Mouse (Mus musculus) brain, adult 2 months (tissue): ENCODE measurements around the gene Cd200.
A peak's percentile ranks its signal among the peaks of the same experiment; 100 is the strongest.
"Not testable (repeated sequence)": the region's sequence is repeated elsewhere in the genome, so short reads cannot be mapped to it uniquely, and the experiment has no call there.

Source experiments
- DNase-seq: peaks from one replicate; pipeline ENCODE4 v3.0.0; 2011; ENCODE audit warnings: low read depth, low spot score

The Cd200 gene

DNA sequence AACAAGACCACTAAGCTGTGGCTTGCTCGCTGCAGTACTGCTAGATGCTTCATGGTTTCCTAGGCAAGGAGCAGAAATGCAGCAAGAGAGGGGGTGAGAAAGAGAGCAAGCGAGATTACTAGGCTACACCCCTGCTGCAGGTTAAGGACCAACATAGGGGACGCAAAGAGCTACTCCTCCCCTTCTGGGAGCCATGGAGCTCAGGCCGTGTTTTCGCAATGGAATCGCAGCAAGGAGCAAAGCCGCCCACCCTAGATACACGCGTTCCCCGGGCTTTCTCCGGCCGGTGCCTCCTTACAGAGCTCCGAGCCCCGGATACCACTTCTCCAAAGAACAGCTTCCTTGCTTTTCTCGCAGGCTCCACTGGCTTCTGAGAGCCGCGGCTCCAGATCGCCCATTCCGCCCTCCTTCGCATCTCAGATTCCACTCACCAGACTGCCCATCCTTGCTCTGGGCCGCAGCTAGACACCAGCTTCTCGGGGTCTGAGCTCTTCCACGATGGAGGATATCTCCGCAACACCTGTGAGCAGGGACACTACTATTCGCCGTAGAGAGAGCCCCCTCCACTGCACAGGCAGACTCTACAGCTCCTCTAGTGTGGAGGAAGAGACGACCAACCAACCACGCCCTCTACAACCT lies at the start of gene Cd200:
Gene Cd200, minus strand, starts transcription at position 629 of the 639 bp plus-strand sequence.
- peak; percentile 86 for DNase-seq

DNA sequence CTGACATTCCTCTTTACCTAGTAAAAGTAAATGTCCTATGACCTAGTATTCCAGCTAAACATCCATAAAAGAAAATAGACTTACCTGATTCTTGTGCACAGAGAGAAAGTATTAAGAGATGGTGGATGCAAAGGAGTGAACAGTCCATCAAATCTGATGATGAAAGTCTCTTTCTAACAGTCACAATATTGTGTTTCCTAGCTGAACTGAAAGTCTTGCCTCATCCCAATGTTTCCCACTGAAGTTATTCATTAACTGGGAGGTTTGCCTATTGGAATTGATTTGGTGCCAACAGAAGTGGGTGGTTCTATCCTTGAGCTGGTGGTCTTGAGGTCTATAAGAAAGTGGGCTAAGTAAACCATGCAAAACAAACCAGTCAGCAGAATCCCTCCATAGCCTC lies 45.9 kb upstream of the Cd200 start:
- DNase-seq, result no peak

DNA sequence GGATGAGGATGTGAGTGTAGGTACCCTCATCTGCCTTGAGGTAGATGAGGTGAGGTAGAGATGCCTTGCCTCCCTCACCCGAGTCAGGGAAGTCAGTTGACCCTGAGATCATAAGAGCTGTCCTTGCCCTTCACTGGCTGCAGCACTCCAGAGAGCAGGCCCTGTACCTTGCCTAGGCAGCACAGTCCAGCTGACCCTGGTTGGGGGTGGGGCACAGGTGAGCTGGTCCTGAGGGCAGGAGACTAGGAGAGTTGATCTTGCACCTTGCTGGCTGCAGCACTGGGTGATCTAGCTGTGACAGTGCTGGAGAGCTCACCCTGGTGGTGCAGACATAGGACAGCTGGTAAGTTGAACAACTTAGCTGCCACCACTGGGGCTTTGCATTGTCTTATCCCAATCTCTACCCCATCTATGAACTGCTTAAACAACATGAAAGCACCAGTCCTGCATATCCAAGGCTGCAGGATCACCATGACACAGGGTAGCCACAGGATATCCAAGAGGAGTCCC lies 28.4 kb upstream of the Cd200 start:
- DNase-seq, result no peak

DNA sequence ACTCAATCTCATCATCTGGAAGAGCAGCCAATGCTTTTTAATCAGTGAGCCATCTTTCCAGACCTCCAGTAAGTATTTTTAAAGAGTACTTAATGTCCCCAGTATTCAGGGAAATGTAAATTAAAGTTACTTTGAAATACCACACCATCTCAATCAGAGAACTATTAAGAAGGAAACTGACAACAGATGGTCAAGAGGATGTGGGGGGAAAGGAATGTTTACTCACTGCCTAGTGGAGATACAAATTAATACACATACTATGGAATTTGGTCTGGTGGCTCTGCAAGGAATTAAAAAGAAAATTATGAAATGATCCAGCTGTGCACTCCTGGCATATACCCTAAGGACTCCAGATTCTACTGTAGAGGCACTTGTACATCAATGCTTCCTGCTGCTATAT lies 26.7 kb upstream of the Cd200 start:
- no peak for DNase-seq

DNA sequence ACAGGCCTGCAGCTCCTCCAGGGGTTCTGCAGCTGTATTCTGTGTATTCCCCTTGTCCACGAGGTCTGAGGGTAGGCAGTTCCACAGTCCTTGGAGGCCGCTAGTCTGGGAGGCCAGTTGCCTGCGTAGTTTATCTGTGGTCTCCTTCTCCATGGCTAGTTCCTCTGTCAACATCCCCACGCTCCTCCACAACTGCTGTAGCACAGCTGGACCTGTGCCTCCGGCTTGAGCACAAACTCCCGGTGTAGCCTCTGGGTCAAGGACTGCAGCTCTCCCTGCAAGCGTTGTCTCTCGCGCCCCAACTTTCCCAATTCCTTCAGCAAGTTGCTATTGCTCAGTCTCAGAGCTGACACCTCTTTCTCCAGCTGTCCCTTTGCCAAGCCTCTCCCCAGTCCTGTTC lies 18.8 kb upstream of the Cd200 start:
- DNase-seq, result no peak

DNA sequence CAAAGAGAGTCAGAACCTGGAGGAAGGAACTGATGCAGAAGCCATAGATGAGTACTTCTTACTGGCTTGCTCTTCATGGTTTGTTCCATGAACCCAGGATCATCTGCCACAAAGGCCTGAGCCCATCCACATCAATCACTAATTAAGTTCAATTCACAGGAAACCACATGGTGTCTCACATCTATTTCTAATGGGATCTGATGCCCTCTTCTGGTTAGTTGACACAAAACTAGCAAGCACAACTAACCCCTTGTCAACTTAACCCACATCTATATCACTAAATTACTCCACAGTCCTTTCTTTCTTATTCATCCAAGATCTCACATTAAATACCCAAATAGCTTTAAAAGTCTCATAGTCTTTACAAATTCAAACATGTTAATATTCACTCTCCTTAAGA lies 4.6 kb upstream of the Cd200 start:
- peak; percentile 37 for DNase-seq

DNA sequence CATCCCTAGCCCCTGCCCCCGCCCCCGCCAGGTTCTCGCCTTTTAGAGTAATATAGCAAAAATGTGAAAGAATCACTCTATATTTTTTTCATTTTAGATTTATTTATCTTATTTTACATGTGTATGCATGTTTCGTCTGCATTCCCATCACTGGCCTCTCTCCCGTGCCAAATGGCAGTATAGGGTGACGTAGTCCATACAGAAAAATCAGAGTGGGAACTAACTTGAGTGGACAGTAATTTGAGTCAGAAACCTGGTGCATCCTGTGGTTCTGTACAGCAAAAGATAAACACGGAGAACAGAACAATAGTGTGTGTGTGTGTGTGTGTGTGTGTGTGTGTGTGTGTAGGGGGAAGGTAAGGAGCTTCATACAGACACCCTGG lies 202 bp upstream of the Cd200 start:
- DNase-seq, result not testable (repeated sequence)

DNA sequence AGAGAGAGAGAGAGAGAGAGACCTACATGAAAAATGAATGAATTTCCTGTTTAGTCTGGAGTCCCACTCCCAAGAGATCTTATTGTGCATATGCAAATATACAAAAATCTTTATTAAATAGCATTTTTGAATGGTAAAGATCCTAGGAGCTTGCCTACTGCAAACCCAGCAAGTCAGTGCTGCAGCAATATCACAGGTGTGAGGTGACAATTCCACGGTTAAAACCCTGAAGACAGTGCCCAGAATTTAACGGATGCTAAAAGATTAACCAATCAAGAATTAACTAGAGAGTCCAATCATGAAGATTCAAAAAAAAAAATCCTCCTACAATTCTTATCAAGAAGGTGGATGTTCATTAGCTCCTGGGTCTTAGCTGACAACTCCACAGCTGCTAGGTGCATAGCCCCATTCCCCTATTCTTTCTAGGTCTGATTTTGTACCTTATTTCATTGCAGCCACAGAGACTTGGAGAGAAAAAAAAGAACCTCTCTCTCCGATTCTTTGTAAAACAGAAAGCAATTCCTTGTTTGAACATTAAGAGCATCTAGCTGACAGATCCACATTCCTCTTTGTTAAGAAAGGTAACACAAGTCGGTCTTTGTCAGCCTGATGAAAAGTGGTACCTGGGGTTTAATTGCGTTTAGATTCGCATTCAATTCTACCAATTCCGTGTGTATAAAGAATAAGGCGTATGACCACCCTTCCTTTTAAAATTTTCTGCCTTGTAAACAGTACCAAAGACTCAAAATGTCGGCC lies 1.0 kb downstream of the Cd200 start:
- peak; percentile 43 for DNase-seq

DNA sequence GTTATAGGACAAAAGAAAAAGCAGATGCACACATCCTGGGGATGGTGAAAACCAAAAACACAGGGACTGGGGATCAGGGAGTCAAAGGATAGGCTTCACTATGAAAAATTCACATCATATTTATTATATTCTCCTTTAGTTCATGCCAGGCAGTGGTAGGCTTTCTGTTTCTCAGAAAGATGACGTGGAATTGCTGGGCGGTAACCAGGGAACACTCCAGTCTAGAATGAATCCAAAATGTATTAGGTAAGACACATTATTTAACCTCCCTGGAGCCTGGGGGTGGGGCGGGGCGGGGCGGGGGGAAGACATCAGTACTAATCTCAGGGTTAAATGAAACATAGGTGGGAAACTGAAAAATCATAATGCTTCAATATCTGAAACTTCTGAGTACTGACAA lies 1.8 kb downstream of the Cd200 start:
- peak; percentile 67 for DNase-seq

DNA sequence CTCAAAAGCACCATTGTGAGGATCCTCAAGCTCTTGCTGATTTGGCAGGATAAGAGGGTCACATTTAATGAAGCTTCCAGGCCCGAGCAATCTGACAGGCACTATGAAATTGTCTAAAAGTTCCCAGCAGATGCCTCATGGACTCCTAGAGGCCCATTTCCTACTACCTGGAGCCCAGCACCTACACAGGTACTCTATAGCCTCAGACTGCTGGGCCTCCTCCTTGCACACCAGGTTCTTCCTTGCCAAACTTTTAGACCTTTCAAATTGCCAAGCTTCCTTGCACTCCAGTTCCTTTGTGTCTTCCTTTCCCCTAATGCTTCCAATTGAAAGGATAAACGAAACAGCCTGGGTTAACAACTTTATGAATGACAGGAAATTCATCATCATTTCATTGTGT lies 5.9 kb downstream of the Cd200 start:
- DNase-seq, result no peak

DNA sequence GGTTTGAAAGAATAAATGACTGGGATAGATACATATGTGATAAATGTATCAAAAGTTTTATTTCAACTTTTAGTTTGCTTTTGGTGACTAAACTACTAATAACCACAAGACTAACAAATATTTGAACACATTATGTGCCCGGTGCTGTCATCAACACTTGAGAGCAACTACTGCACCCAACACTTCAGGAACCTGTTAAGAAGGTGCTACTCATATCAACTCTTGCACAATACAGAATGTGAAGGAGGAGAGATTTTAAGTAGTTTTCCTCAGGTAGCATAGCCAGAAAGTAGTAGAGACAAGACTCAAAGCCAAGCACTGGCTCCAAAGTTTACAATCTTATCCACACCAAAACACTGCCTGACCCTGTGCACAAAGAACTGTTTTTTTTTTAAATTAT lies 6.8 kb downstream of the Cd200 start:
- no peak for DNase-seq

DNA sequence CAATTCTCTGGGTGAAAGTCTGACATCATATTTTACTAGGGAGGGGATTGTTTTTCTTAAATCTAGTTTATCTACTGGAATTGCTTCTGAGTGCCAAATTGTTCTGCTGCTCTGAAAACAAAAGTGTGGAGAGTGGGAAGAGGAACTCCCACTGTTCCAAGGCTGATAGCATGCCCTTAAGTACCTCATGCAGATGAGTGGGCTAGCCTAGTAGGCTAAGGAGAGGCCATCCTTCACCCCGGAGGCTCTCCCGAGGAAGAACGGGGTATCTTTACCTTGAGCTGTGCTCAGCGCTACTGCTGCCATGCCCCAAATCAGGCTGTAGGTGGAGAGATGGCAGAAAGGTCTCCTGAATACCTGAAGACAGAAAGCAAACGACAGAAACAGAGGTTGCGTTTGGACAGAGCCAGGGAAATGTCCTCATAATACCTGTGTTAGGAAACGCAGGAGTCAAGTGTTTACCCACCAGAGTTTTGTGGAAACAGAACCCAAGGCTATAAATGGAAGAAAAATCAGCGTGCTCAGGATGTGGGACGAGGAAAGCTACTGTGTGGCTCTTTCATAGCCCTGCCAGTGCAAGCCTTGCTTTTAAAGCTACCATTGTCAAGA lies 8.8 kb downstream of the Cd200 start:
- DNase-seq, result peak; percentile 42

DNA sequence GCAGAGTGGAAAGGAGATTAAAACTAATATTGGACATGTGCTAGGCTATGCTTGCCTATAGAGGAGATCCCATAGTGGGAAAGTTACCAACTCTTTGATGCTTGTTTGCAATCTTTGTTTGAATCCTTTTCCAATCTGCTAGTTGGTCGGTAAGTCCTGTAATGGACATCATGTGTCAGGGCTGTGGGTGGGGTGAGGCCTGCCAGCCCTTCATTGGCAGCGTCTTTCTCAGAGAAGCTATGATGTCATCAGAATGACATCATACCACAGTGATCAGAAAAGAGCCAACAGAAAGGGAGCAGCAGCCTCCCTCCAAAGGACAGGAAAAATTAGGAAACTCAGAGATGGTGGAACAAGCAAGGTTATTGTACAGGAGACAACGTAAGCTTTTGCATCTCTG lies 9.4 kb downstream of the Cd200 start:
- no peak for DNase-seq

DNA sequence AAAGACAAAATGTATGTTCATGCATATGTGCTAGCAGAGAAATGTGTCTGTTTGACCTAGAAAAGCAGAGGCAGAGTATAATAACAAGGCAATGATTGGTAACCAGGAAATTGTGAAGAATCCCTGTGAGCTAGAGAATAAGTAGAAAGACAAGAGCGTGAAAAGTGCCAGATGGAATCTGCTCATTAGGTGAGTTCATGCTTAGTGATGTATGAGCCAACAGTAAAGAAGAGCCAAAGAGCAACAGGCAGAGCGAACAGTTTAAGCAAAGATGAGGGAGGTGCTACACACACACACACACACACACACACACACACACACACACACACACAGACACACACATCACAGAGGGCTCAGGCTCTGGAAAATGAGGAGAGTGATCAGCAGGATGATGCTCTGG lies 11.4 kb downstream of the Cd200 start:
- DNase-seq, result peak; percentile 71

DNA sequence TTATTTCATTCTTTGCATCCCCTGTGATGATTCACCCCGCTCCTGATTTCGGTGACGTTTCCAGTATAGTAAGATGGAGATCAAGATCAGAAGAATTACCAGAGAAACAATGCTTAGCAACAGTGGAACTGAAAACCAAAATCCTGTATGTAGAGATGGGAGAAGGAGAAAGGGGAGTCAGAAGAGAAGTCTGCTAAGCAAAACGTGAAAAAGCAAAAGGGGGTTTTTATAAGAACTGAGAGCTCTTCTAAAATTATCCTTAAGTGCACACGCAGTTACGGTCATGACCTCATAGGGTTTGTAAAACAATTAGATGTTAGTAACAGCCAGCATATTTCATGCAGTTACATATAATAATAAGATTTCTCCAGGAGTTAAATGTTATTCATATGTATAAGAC lies 16.6 kb downstream of the Cd200 start:
- no peak for DNase-seq

DNA sequence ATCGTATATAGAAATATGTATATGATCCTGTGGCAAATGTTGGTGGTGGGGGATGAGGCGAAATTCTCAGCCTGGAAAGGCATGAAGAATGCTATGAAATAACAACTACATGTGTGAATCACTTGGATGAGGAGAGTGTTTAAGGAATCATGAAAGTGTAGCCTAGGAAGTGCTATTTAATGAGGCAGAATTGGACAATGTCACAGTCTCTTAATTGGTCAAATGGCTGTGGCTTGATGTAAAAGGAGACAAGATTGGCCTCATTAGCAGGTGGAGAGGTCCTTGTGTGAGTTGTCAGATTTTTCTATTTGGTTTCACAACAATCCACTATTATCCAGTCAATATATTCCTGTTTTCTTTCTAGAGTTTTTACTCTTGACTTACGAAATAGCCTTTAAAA lies 17.2 kb downstream of the Cd200 start:
- DNase-seq, result no peak

DNA sequence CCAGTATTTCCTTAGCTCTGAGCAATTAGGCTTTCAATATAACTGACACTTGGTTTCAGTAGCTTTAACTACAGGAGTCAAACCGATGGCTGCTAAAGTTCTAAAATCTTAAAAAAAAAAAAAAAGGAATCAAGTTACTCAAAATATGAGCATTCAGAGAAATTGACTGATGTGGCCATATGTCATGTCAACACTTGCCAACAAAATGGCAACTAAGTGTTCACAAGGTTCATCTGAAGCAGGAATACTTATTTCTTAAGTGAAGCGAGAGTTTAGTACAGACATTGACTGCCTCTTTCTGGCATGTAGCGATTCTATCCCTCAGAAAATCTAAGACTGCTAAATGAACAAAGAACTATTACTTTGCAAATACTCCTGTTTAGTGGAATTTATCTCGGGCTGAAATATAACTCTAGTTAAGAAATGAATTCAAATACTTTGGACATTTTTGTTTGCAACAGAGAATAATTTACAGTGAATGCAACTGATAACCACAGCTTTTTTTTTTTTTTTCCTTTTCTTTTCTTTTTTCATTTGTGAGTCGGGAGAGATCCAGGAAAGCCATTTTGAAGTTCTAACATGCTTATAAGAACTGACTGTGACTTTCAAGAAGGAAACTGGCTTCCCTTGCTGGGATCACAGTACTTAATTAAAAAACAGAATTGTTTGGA lies 18.4 kb downstream of the Cd200 start:
- DNase-seq, result no peak

DNA sequence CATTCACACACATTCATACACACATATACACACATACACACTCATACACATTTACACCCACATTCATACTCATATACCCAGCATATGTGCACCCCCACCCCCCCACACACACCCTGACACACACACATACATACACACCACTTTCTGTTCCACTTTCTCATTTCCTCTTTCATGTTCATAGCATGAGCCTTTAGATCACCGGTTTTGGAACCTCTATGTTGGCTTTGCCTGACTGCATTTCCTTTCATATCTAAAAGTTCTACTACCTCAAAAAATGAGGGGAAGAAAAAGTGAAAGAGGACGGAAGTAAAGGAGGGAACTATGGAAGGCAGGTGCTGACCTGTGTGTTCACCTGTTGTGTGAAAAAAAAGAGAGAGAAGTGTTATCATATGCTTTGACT lies 19.0 kb downstream of the Cd200 start:
- no peak for DNase-seq

DNA sequence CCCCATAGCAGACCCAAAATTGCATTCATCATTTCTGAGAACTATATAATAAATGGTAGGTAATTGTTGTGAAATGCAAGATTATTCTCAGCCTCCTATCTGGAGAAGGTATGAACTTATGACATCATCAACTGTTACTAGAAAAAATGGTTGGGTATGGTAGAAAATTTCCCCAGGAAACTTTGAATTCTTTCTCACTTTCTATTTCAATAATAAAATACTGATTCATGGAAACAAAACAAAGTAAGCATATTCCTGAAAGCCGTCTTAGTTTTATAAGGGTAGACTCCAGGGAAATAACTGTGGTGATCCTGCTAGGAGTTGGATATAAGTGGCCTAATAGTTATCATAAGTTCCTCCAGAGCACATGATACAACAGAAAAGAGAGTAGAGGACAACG lies 19.8 kb downstream of the Cd200 start:
- DNase-seq, result no peak

DNA sequence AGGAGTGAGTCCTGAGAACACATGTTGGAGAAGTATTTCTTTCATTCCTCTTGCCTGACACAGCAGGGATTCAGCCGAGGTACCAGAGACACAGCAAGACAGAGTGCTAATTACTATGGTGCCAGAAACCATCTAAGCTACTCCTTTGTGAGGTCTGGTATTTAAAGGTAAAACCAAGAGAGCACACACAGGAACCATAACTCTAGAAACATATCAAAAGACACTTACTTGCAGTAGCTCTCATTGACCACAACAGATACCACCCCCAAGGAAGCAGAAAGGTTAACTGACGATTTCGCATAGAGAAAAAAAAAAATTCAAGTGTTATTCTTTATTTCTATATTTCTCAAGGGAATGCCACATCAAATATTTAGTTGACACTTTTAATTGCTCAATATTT lies 27.0 kb downstream of the Cd200 start:
- no peak for DNase-seq

DNA sequence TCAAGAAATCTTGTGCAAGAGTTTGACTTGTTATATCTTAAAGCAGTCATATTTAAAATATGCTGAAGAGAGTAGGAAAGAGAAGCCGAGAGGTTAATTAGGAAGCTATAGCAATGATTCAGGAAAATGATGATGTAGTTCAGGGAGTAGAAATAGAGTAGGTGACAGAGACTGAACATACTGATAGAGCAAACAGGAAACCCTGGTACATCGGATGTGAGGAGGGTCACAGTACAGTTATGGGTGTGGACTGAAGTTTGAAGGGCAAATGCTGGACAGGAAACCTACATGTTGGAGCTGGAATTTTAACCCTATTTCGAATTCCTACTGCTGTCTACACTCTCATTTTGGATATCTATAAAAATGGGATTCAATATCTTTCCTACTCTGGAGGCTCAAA lies 29.9 kb downstream of the Cd200 start:
- no peak for DNase-seq

DNA sequence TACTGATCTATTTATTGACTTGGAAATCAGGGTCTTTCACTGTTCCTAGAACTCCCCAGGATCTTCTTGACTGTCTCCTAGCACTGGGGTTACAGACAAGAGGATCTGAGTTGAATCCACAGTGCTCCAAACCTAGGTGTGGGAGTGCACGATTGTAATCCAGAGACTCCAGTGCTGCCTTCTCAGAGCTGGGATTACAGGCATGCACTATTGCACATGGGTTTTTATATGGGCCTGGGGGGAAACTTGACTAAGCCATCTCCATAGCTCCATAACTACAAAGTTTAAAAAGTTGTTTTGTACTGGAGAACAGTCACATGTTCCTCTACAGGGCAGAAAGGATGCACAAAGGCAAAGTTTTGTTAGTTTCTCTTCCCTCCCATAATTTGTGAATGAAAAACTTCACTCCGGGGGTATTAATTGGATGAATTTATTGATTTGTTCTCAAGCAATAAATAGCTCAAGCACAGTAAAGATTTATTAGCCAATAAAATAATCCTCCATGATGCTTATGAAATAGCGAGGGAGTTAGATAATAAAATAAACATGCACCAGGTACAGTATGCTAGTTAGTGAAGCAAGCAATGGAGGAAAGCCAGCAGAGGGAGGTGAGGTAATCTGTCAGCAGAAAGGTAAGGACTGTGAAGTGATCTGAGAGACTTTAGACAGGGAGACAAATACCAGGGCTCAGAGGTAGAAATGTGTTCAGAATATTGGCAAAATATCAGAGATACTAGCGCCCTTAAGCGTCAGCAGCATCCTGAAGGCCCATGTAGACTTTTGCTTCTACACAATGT lies 30.5 kb downstream of the Cd200 start:
- no peak for DNase-seq
